Mouse (Mus musculus) stomach, embryonic 15.5 days (tissue): ENCODE measurements at regions not wholly inside any gene's neighbourhood (a gene's known extent, or its start where the extent isn't known, plus 50 kb on each side); places are given as distances from the start of the nearest gene placed in this dataset.

Source experiments
- ATAC-seq: fragments of 200-750 bp; cut with Nextera tagmentation; 2 replicates; pipeline ENCODE4 v1.8.0; 2017; ENCODE audit warnings: low read depth, moderate number of reproducible peaks, moderate TSS enrichment; ENCODE audit not compliant: insufficient read depth, low FRiP score
- H3K27ac ChIP-seq: fragments of 300-500 bp; sonication (generic); 2 replicates; pipeline ENCODE4 v1.5.1; 2015; ENCODE audit warnings: mild to moderate bottlenecking, inconsistent platforms
- H3K27me3 ChIP-seq: fragments of 300-500 bp; sonication (generic); replicated peaks from 2 replicates; pipeline ENCODE4 v1.6.1; 2015; ENCODE audit warnings: inconsistent platforms
- H3K36me3 ChIP-seq: fragments of 300-500 bp; sonication (generic); 2 replicates; pipeline ENCODE4 v1.6.1; 2015; ENCODE audit warnings: inconsistent platforms
- H3K4me1 ChIP-seq: fragments of 300-500 bp; sonication (generic); 2 replicates; pipeline ENCODE4 v1.6.1; 2015; ENCODE audit warnings: inconsistent platforms
- H3K4me2 ChIP-seq: fragments of 300-500 bp; sonication (generic); 2 replicates; pipeline ENCODE4 v1.6.1; 2015; ENCODE audit warnings: mild to moderate bottlenecking, inconsistent platforms
- H3K4me3 ChIP-seq: fragments of 300-500 bp; sonication (generic); replicated peaks from 2 replicates; pipeline ENCODE4 v1.5.1; 2015; ENCODE audit warnings: inconsistent platforms
- H3K9ac ChIP-seq: fragments of 300-500 bp; sonication (generic); 2 replicates; pipeline ENCODE4 v1.6.1; 2015; ENCODE audit warnings: inconsistent platforms
- H3K9me3 ChIP-seq: fragments of 300-500 bp; sonication (generic); 2 replicates; pipeline ENCODE4 v1.6.1; 2016; ENCODE audit warnings: inconsistent platforms
- WGBS: fragments of 180-500 bp; shearing (Covaris S2); methylation state at CpG from one replicate; pipeline ENCODE4 v1.1.7; 2015; 5-methylcytosine and 5-hydroxymethylcytosine counted together

- H3K9me3 ChIP-seq: no peaks in the 10 kb centered on the region
- H3K36me3 ChIP-seq: no peaks in the 10 kb centered on the region
- H3K27ac ChIP-seq: no peak overlapping the region
- ATAC-seq: no peak
- H3K9ac ChIP-seq: no peak overlapping the region
- no peak overlapping the region for H3K4me2 ChIP-seq
- H3K27me3 ChIP-seq: no peaks in the 10 kb centered on the region
- 33% methylated on average over 14 of the region's 14 CpGs for WGBS
- no peak overlapping the region for H3K4me3 ChIP-seq
- H3K4me1 ChIP-seq: no peaks in the 10 kb centered on the region
These were observed 327.0 kb upstream of the Runx1 start for GRCm38 (mm10) chr16:93152765-93153489.

DNA sequence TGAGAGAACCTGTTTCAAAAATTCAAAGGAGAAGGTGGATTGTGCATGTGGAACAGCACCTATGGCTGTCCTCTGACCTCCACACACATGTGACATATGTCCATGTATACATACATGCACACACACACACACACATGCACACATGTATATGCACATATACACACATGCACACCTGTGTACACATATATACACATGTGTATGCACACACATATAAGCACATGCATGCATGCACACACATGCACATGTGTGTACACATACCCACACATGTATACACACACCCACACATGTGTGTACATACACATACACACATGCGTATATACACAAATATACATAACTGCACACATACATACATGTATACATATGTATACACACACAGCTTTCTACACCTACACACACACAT, 326.1 kb upstream of the Runx1 start:
- WGBS: 95% methylated on average over 1 of the region's 1 CpGs
- Histone ChIP-seq H3K4me1 (no peaks in the 10 kb centered on the region), H3K27me3 (no peaks in the 10 kb centered on the region), H3K4me2 (no peak overlapping the region), H3K4me3 (no peak overlapping the region), H3K36me3 (no peaks in the 10 kb centered on the region), H3K9ac (no peak overlapping the region), H3K9me3 (no peaks in the 10 kb centered on the region), H3K27ac (no peak overlapping the region)
- ATAC-seq: no peak

GRCm38 (mm10) chr16:93151652-93152051, 325.7 kb upstream of the Runx1 start:
- WGBS: 100% methylated on average over 2 of the region's 2 CpGs
- no peak overlapping the region for H3K9ac ChIP-seq
- H3K4me1 ChIP-seq: no peaks in the 10 kb centered on the region
- no peaks in the 10 kb centered on the region for H3K9me3 ChIP-seq
- H3K27ac ChIP-seq: no peak overlapping the region
- ATAC-seq: no peak
- H3K4me2 ChIP-seq: no peak overlapping the region
- no peak overlapping the region for H3K4me3 ChIP-seq
- no peaks in the 10 kb centered on the region for H3K27me3 ChIP-seq
- H3K36me3 ChIP-seq: no peaks in the 10 kb centered on the region

GRCm38 (mm10) chr16:93150451-93150850, 324.5 kb upstream of the Runx1 start:
- H3K9ac ChIP-seq: no peak overlapping the region
- H3K4me3 ChIP-seq: no peak overlapping the region
- no peak for ATAC-seq
- H3K4me2 ChIP-seq: no peak overlapping the region; the same call in 1 of the 2 replicates
- no peaks in the 10 kb centered on the region for H3K9me3 ChIP-seq
- 53% methylated on average over 12 of the region's 12 CpGs for WGBS
- H3K27ac ChIP-seq: no peak overlapping the region
- H3K4me1 ChIP-seq: no peaks in the 10 kb centered on the region
- H3K36me3 ChIP-seq: no peaks in the 10 kb centered on the region
- no peaks in the 10 kb centered on the region for H3K27me3 ChIP-seq

DNA sequence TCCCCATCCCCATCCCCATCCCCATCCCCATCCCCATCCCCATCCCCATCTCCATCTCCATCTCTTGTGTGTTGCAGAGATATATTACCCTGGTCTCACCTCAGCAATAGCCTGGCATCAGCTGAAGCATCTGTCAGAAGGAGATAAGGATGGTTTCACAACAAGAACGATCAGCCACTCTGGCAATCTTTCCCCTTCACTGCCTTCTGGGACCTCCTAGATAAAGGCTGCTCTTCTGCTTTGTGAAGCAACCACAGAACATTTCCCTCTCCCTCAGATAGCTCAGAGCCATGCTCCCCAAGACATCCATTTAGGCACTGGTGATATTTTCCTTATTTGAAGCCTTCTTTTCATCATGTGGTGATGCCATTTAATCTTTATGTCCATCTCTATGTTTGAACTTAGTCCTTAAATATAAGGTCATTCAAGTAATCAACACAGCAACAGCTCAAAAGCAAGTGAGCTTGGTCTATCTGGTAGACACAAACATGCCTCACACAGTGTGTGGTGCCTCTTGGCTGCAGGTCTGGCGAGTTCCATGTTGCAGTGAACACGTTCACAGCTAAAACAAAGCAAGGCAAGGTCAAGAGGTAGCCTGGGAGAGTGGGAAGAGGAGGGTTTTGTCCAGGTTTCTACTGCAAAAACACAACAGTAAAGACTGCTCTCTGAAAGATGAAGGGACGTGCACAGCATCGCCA, 321.7 kb upstream of the Runx1 start:
- no peaks in the 10 kb centered on the region for H3K9me3 ChIP-seq
- ATAC-seq: peak; percentile 86
- no peak overlapping the region for H3K9ac ChIP-seq
- H3K27me3 ChIP-seq: no peaks in the 10 kb centered on the region
- no peak overlapping the region for H3K4me3 ChIP-seq
- H3K4me1 ChIP-seq: no peaks in the 10 kb centered on the region
- no peaks in the 10 kb centered on the region for H3K36me3 ChIP-seq
- WGBS: 67% methylated on average over 5 of the region's 5 CpGs
- H3K4me2 ChIP-seq: no peak overlapping the region
- H3K27ac ChIP-seq: no peak overlapping the region

DNA sequence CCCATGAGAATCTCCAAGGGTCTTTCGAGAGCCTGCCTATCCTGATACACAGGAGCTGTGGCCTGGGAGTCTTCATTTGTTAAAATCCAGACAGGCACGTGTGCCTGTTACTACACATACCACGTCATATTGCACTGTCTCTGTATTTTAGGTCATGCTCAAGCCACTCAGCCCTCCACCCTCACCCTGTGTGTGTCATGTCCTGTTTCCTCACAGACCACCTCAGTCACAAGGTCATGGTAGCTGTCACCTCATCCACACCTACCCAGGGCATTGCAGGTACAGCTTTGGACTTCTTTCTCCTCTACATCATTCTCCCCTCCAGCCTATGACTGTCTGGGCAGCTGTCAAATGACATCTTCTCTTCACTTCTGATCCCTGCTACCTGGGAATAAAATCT, 320.9 kb upstream of the Runx1 start:
- no peaks in the 10 kb centered on the region for H3K4me1 ChIP-seq
- H3K27ac ChIP-seq: no peak overlapping the region
- WGBS: 72% methylated on average over 3 of the region's 3 CpGs
- H3K27me3 ChIP-seq: no peaks in the 10 kb centered on the region
- no peak for ATAC-seq
- H3K9ac ChIP-seq: no peak overlapping the region
- H3K36me3 ChIP-seq: no peaks in the 10 kb centered on the region
- H3K9me3 ChIP-seq: no peaks in the 10 kb centered on the region
- no peak overlapping the region for H3K4me3 ChIP-seq
- H3K4me2 ChIP-seq: no peak overlapping the region

DNA sequence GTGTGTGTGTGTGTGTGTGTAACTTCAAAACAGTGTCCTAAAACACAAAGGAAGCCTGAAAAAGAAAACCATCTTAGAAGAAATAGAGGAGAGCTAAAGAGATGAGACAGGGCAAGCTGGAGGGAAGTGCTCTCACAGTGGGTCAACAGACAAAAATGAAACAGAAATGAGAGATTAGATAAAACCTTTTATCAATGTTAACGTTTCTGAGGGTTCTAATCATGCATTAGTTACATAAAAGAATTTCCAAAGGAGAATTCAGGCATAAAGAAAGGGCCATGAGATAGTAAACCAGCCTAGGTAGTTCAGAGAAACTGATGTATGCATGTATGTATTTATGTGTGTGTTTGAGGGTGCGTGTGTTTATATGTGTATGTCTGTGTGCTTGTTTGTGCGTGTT, 319.7 kb upstream of the Runx1 start:
- 71% methylated on average over 3 of the region's 3 CpGs for WGBS
- Histone ChIP-seq H3K36me3 (no peaks in the 10 kb centered on the region), H3K4me1 (no peaks in the 10 kb centered on the region), H3K27me3 (no peaks in the 10 kb centered on the region), H3K27ac (no peak overlapping the region), H3K4me3 (no peak overlapping the region), H3K4me2 (no peak overlapping the region), H3K9ac (no peak overlapping the region), H3K9me3 (no peaks in the 10 kb centered on the region)
- no peak for ATAC-seq

- Histone ChIP-seq H3K4me2 (no peak overlapping the region), H3K36me3 (no peaks in the 10 kb centered on the region), H3K9ac (no peak overlapping the region), H3K4me1 (no peaks in the 10 kb centered on the region), H3K27ac (no peak overlapping the region), H3K27me3 (no peaks in the 10 kb centered on the region), H3K4me3 (no peak overlapping the region), H3K9me3 (no peaks in the 10 kb centered on the region)
- WGBS: 81% methylated on average over 5 of the region's 5 CpGs
- no peak for ATAC-seq
These were observed 318.1 kb upstream of the Runx1 start for GRCm38 (mm10) chr16:93144033-93144432.

DNA sequence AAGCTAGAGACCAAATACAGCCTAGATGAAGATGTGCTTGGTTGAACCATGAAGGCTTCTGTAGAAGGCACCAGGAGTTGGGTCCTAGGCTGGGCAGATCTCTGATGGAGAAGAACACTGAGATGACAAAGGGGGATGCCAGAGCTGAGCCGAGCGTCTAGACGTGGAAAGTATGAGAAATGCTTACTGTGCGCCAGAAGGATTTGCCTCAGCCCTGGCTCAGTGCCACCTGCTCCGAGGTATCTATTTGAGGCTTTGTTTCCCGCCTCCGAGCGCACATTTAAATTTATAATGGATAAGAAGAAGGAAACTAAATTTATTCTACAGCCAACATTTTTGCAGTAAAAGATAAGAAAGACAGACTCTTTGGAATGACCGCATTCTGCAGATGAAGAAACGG, 317.2 kb upstream of the Runx1 start:
- H3K9me3 ChIP-seq: no peaks in the 10 kb centered on the region
- no peaks in the 10 kb centered on the region for H3K36me3 ChIP-seq
- H3K4me1 ChIP-seq: no peaks in the 10 kb centered on the region
- H3K27me3 ChIP-seq: no peaks in the 10 kb centered on the region
- no peak overlapping the region for H3K4me3 ChIP-seq
- no peak overlapping the region for H3K4me2 ChIP-seq
- H3K27ac ChIP-seq: no peak overlapping the region
- ATAC-seq: no peak
- WGBS: 64% methylated on average over 10 of the region's 10 CpGs
- no peak overlapping the region for H3K9ac ChIP-seq

GRCm38 (mm10) chr16:93141967-93142366, 316.0 kb upstream of the Runx1 start:
- 64% methylated on average over 6 of the region's 6 CpGs for WGBS
- H3K4me3 ChIP-seq: no peak overlapping the region

DNA sequence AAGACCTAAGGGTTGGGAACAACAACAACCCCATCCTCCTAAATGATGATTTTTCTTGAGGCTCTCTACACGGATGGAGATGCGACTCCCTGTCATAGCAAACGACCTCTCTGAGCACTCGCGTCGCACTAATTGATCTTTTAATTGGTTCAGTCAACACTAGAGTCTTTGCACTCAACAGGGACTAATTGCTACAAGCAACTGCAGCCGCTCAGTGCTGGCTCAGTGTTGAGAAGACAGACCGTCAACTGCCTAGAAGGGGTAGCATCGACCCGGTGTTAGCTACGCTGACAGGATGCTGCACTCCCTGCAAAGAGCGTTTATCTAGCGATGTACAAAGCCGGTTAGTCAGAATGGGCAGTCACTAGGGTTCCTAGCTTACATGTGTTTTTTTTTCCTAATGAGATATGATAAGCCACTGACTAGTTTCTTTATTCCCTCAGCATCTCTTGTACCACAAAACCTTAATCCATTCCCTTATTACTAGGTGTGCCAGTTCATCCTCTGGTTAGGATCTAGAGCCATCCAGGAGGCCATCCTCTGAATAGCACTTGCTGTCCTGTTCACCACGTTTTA, 314.7 kb upstream of the Runx1 start:
- ATAC-seq: no peak

More at GRCm38 (mm10) chr16:93141967-93142366, 316.0 kb upstream of the Runx1 start:
- Histone ChIP-seq H3K9me3 (no peaks in the 10 kb centered on the region), H3K4me2 (no peak overlapping the region), H3K4me1 (no peaks in the 10 kb centered on the region), H3K27ac (no peak overlapping the region), H3K36me3 (no peaks in the 10 kb centered on the region), H3K27me3 (no peaks in the 10 kb centered on the region), H3K9ac (no peak overlapping the region)
- no peak for ATAC-seq

DNA sequence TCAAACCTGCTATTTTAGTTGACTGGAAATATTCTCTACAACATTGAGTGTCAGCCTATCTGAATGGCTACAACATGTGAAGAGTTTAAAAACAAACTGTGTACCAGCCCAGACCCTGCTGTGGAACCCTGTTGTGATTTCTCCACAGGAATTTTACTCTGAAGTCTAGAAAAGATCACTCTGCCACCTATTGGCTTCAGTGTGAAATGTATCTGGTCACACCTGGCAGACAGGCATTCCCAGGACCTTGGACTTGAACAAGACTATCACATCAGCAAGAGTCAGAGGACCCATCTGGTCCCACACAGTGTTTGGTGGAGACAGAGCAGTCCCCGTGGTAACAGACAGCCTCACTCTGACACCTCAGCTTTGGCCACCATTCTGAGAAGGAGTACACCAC, 311.3 kb upstream of the Runx1 start:
- H3K36me3 ChIP-seq: no peaks in the 10 kb centered on the region
- H3K9ac ChIP-seq: no peak overlapping the region
- WGBS: 44% methylated on average over 1 of the region's 1 CpGs
- H3K4me2 ChIP-seq: no peak overlapping the region
- H3K4me1 ChIP-seq: no peaks in the 10 kb centered on the region
- peak; percentile 50; the same call in 1 of the 2 replicates for ATAC-seq
- H3K27ac ChIP-seq: no peak overlapping the region
- H3K9me3 ChIP-seq: no peaks in the 10 kb centered on the region
- H3K4me3 ChIP-seq: no peak overlapping the region
- no peaks in the 10 kb centered on the region for H3K27me3 ChIP-seq

More for the DNA sequence above, 314.7 kb upstream of the Runx1 start:
- WGBS: 57% methylated on average over 15 of the region's 15 CpGs
- Histone ChIP-seq H3K36me3 (no peaks in the 10 kb centered on the region), H3K4me3 (no peak overlapping the region), H3K4me1 (no peaks in the 10 kb centered on the region), H3K27ac (no peak overlapping the region), H3K27me3 (no peaks in the 10 kb centered on the region), H3K9ac (no peak overlapping the region), H3K9me3 (no peaks in the 10 kb centered on the region), H3K4me2 (no peak overlapping the region)
